Mouse (Mus musculus) intestine, postnatal 0 days (tissue): ENCODE results near the gene Exo5. TPM values are rescaled to one million over a fixed set of nuclear protein-coding genes. Genes with fewer than 3 reads are reported as not detected.

Experiments
- ATAC-seq: fragments of 200-750 bp; cut with Nextera tagmentation; 2 replicates; pipeline ENCODE4 v1.8.0; 2017; ENCODE audit warnings: mild to moderate bottlenecking, moderate TSS enrichment, moderate library complexity
- H3K27ac ChIP-seq: fragments of 300-500 bp; sonication (generic); 2 replicates; pipeline ENCODE4 v1.5.1; 2014; ENCODE audit warnings: mild to moderate bottlenecking, low read depth, low read length, moderate library complexity
- H3K27me3 ChIP-seq: fragments of 300-500 bp; sonication (generic); replicated peaks from 2 replicates; pipeline ENCODE4 v1.6.1; 2014; ENCODE audit warnings: low read length, mixed read lengths; ENCODE audit not compliant: control insufficient read depth, insufficient read depth
- H3K36me3 ChIP-seq: fragments of 300-500 bp; sonication (generic); 2 replicates; pipeline ENCODE4 v1.6.1; 2014; ENCODE audit warnings: mild to moderate bottlenecking, moderate library complexity; ENCODE audit not compliant: control insufficient read depth, insufficient read depth
- H3K4me1 ChIP-seq: fragments of 300-500 bp; sonication (generic); replicated peaks from 2 replicates; pipeline ENCODE4 v1.6.1; 2014; ENCODE audit warnings: antibody characterized with exemption, low read length, mixed read lengths; ENCODE audit not compliant: control insufficient read depth, insufficient read depth
- H3K4me2 ChIP-seq: fragments of 300-500 bp; sonication (generic); replicated peaks from 2 replicates; pipeline ENCODE4 v1.6.1; 2014; ENCODE audit warnings: low read depth, mild to moderate bottlenecking, moderate library complexity
- H3K4me3 ChIP-seq: fragments of 300-500 bp; sonication (generic); 2 replicates; pipeline ENCODE4 v1.5.1; 2014; ENCODE audit warnings: low read depth, low read length
- H3K9ac ChIP-seq: fragments of 300-500 bp; sonication (generic); 2 replicates; pipeline ENCODE4 v1.6.1; 2014; ENCODE audit warnings: mild to moderate bottlenecking, low read depth, low read length
- H3K9me3 ChIP-seq: fragments of 300-500 bp; sonication (generic); 2 replicates; pipeline ENCODE4 v1.6.1; 2016; ENCODE audit warnings: mixed run types; ENCODE audit not compliant: control insufficient read depth
- CTCF ChIP-seq: sonication (generic); IDR thresholded peaks from 2 replicates; pipeline ENCODE4 v1.5.1; 2016; ENCODE audit warnings: low read depth, mild to moderate bottlenecking, control low read depth, antibody characterized with exemption, moderate library complexity
- WGBS: fragments of 180-500 bp; shearing (Covaris S2); extraction: QIAGEN DNeasy Blood & Tissue Kit; methylation state at CpG from one replicate; pipeline ENCODE4 v1.1.7; 2014; 5-methylcytosine and 5-hydroxymethylcytosine counted together
- polyA plus RNA-seq: library from polyadenylated mRNA; unstranded; fragments of >200 nt; fragmentation: Nextera tagmentation; extraction: Ambion mirVana; gene quantifications from 2 replicates; pipeline ENCODE4 v1.2.1, GENCODE M21; 2015

Gene Exo5
- polyA plus RNA-seq, 1 experiment from 2014 or later, result 12.3 TPM

GRCm38 (mm10) chr4:120912866-120913265 is 12.0 kb downstream of the Exo5 start:
- no peaks in the 10 kb centered on the region for H3K4me1 ChIP-seq
- H3K27me3 ChIP-seq, result no peaks in the 10 kb centered on the region
- ATAC-seq, result no peak
- H3K9me3 ChIP-seq, result no peaks in the 10 kb centered on the region
- no peak for TF ChIP-seq CTCF
- no peaks in the 10 kb centered on the region for H3K36me3 ChIP-seq
- H3K4me3 ChIP-seq, result no peak overlapping the region
- H3K4me2 ChIP-seq, result no peak overlapping the region
- no peak overlapping the region for H3K9ac ChIP-seq
- no peak overlapping the region for H3K27ac ChIP-seq
- 61% methylated on average over 4 of the region's 4 CpGs for WGBS

GRCm38 (mm10) chr4:120911086-120911485 is 13.7 kb downstream of the Exo5 start:
- no peak for ATAC-seq
- Histone ChIP-seq H3K4me2 (no peak overlapping the region), H3K4me1 (no peaks in the 10 kb centered on the region), H3K9ac (no peak overlapping the region), H3K27me3 (no peaks in the 10 kb centered on the region), H3K36me3 (no peaks in the 10 kb centered on the region), H3K4me3 (no peak overlapping the region), H3K27ac (no peak overlapping the region), H3K9me3 (no peaks in the 10 kb centered on the region)
- no peak for TF ChIP-seq CTCF
- WGBS, result 85% methylated on average over 6 of the region's 6 CpGs

- H3K9ac ChIP-seq, result no peak overlapping the region
- no peak overlapping the region for H3K4me2 ChIP-seq
- 33% methylated on average over 15 of the region's 15 CpGs for WGBS
- H3K27ac ChIP-seq, result no peak overlapping the region
- no peaks in the 10 kb centered on the region for H3K36me3 ChIP-seq
- peak; percentile 96 for TF ChIP-seq CTCF
- no peaks in the 10 kb centered on the region for H3K27me3 ChIP-seq
- no peaks in the 10 kb centered on the region for H3K9me3 ChIP-seq
- no peak overlapping the region for H3K4me3 ChIP-seq
- ATAC-seq, result no peak
- H3K4me1 ChIP-seq, result no peaks in the 10 kb centered on the region
Measured at GRCm38 (mm10) chr4:120909558-120910150, 15.2 kb downstream of the Exo5 start.

DNA sequence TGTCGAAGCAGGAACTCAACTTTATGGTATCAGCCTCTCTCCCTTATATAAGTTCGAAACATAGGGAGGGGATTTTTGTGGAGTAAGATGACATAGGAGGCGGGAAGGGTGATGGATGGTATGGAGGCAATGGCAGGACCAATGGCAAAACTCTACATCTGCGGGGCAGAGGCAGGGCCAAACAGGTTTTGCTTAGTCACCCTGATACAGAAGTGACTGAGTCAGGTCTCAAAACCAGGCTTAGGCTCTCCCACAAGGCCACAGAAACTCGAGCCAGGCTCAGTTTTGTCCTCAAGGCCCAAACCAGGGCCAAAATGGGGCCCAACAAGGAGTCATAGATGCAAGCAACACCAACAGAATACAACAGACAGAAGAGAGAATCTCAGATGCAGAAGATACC is 19.2 kb downstream of the Exo5 start:
- H3K9me3 ChIP-seq, result no peaks in the 10 kb centered on the region
- no peak overlapping the region for H3K4me2 ChIP-seq
- no peak overlapping the region for H3K27ac ChIP-seq
- WGBS, result 80% methylated on average over 5 of the region's 5 CpGs
- no peak overlapping the region for H3K4me3 ChIP-seq
- H3K27me3 ChIP-seq, result no peaks in the 10 kb centered on the region
- no peak for TF ChIP-seq CTCF
- no peak overlapping the region for H3K9ac ChIP-seq
- H3K4me1 ChIP-seq, result no peaks in the 10 kb centered on the region
- no peaks in the 10 kb centered on the region for H3K36me3 ChIP-seq
- ATAC-seq, result no peak

DNA sequence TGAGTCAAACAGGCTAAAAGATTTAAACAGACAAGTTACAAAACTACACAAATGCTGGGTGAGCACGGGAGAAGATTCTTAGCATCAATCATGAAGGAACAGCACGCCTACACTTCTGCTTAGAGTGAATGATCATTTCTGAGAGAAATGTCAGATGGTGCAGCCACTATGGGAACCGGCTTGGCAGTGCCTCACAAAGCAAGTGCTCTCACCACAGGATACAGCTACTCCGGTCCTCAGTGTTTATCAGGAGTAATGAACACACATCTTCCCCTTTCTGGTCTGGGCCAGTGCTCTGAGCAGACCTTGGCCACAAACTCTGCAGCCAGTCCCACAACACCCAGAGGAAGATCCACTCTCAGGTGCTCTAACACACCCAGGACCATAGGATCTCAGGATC is 20.3 kb downstream of the Exo5 start:
- Histone ChIP-seq H3K4me3 (no peak overlapping the region), H3K4me1 (no peaks in the 10 kb centered on the region), H3K27ac (no peak overlapping the region), H3K36me3 (no peaks in the 10 kb centered on the region), H3K27me3 (no peaks in the 10 kb centered on the region), H3K4me2 (no peak overlapping the region), H3K9ac (no peak overlapping the region), H3K9me3 (no peaks in the 10 kb centered on the region)
- TF ChIP-seq CTCF, result no peak
- ATAC-seq, result no peak
- 42% methylated on average over 4 of the region's 4 CpGs for WGBS

GRCm38 (mm10) chr4:120895810-120896584 is 28.8 kb downstream of the Exo5 start:
- Histone ChIP-seq H3K36me3 (no peaks in the 10 kb centered on the region), H3K27me3 (no peaks in the 10 kb centered on the region), H3K4me3 (no peak overlapping the region), H3K4me2 (no peak overlapping the region), H3K27ac (no peak overlapping the region), H3K9me3 (no peaks in the 10 kb centered on the region), H3K9ac (no peak overlapping the region), H3K4me1 (no peaks in the 10 kb centered on the region)
- ATAC-seq, result no peak
- WGBS, result 65% methylated on average over 7 of the region's 7 CpGs
- TF ChIP-seq CTCF, result no peak
